Mouse (Mus musculus): ENCODE measurements around the gene Ulk1. TPM values are rescaled to one million over a fixed set of nuclear protein-coding genes. Genes with fewer than 3 reads are reported as not detected.
A peak's percentile ranks its signal among the peaks of the same experiment; 100 is the strongest.

The Ulk1 gene
- total RNA-seq, 2 experiments from 2014 or later: 64.9 to 80.5 TPM

DNA sequence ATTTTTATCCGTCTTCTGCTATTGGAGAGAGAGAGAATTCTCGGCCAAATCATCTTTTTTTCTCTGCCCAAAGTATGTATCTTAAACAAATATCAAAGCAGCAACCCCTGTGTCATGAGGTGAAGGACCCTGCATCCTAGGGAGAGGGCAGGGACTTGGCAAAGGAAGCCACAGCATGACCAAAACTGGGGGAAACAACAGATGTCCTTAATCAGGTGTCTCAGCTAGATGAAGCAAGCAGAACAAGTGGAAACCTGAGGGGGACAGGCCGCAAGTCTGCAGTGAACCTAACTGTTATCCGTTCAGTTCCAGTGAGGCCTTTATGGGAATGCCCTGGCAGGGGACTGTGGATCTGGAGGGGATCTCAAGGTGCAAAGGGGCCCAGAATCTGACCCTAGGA, 2.4 kb downstream of the Ulk1 start:
- intact Hi-C loops (cut with DNase I): no loop called here
- no peak for DNase-seq (ENCODE audit: low spot score in 2 of 2)

DNA sequence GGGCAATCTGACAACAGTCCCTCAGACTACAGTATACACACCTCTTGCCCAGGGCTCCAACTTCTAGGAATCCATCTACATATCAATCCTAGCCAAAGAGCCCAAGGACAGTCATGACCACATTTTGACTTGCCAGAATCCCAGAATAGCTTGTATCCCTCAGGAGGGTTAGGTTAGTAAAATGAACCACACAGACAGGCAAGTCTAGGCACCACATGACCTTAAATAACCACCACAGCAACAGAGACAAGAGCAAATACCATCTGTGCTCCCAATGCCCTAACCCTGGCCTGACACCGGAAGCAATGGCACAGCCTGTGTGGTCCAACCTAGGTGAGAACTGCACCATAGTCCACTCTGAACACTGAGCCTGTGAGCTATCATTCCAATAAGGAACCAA, 3.2 kb downstream of the Ulk1 start:
- DNase-seq (ENCODE audit: low spot score in 2 of 2): no peak
- intact Hi-C loops (cut with DNase I): no loop called here

DNA sequence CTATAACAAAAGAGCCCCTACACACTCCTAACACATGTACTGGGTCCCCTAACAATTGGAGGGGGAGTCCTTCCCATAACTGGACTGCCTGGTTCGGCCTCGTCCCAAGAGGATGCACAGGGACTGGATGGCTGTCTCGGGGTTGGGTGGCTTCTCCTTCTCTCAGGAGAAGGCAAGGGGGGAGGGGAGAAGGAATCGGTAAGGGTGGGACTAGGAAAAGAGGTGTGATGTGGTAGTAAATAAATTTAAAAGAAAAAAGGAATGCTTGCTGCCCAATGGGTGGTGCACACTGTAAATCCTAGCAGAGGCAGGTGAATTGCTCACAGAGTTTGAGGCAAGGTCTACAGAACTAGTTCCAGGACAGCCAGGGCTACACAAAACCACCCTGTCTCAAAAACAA, 3.7 kb downstream of the Ulk1 start:
- intact Hi-C loops (cut with DNase I): no loop called here

DNA sequence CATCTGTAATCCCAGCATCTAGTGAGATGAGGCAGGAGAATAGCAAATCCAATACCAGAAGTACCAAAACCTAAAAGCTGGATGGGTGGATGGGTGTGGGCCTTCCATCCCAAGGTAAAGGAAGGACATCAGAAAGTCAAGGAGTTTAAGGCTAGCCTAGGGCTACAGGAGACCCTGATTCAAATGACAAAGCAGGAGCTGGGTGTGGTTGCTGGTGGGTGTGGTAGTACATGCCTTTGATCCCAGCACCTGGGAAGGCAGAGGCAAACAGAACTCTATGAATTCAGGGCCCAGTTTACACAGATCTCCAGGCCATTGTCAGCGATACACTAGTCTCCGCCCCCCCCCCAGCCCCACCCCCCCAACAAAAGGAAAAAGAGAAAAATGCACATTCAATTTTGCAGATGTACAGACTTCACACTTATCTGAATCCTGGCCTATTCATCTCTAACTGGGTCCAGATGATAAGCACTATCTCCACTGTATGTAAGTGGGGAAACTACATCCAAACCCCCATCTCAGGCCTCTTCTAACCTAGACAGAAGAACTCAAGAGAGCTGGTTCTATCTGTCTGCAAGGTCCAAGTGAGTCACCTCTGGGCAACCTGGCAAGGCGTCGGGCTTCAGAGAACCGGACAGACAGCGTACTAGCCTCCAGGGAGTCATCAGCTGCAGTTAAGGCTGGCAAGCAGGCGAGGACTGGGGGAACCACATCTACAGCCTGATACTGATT, 5.7 kb downstream of the Ulk1 start:
- intact Hi-C loops (cut with DNase I): no loop called here
- DNase-seq (ENCODE audit: low spot score in 2 of 2): no peak

More for the DNA sequence above, 3.7 kb downstream of the Ulk1 start:
- DNase-seq (ENCODE audit: low spot score in 2 of 2): no peak

- intact Hi-C loops (cut with DNase I): no loop called here
- DNase-seq (ENCODE audit: low spot score in 2 of 2): no peak
These were observed 7.1 kb downstream of the Ulk1 start for GRCm38 (mm10) chr5:110802809-110803208.

DNA sequence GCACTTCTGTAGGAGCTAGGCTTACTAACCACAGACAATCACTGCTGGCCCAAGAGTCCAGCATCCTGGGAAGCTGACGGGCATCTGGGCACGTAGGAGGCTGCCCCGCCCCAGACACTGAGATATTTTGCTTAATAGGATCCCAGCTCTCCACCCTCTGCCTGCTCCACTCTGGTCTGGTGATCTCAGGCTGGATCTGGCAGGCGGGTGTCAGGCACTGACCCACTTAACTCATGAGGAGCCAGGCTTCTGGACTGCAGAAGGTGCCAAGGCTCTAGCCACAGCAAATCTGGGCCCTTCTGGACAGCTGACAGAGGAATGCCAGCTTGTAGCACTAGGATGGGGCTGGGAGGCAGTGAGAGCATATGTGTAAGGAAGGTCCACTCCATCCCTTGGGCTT, 7.7 kb downstream of the Ulk1 start:
- no peak for DNase-seq (ENCODE audit: low spot score in 2 of 2)
- intact Hi-C loops (cut with DNase I): no loop called here

GRCm38 (mm10) chr5:110801036-110801624, 8.8 kb downstream of the Ulk1 start:
- intact Hi-C loops (cut with DNase I): no loop called here
- no peak for DNase-seq (ENCODE audit: low spot score in 2 of 2)

DNA sequence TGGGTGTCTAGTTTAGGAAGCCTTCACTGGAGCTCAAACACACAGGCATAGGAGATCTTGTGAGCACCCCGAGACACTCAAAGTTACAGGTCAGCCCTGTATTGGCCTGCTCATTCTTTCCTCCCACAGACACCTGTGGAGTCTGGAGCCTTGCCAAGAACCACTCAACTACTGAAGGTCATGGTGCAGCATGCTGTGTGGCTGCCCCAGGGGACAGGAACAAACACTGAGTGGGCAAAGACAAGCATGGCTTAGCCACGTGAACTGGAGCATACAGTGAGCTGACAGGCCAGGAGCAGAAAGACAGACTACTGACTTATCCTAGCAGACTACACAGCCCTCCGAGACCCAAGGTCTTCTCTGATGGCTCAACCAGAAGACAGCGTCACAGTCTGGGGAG, 12.2 kb downstream of the Ulk1 start:
- no peak for DNase-seq (ENCODE audit: low spot score in 2 of 2)
- intact Hi-C loops (cut with DNase I): no loop called here

DNA sequence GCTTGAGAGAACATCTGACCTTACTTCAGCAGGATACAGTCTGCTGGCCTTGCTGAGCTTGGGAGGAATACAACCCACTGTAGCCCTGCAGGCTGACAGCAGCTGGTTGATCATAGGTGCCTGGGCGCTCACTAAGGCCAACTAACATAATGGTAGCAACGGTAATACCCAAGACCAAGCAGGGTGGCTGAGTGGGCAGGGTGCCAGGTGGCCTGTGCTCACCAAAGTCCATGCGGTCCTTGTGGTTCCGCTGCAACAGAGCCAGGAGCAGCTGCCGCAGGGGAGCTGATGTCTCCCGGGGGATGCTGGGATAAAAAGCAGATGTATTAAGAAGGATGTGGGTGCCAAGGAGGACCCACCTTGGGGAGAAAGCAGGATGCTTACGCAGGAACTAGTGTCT, 15.5 kb downstream of the Ulk1 start:
- no peak for DNase-seq (ENCODE audit: low spot score in 2 of 2)
- intact Hi-C loops (cut with DNase I): no loop called here

- no peak for DNase-seq (ENCODE audit: low spot score in 2 of 2)
These were observed 21.2 kb downstream of the Ulk1 start for GRCm38 (mm10) chr5:110788684-110789083.

DNA sequence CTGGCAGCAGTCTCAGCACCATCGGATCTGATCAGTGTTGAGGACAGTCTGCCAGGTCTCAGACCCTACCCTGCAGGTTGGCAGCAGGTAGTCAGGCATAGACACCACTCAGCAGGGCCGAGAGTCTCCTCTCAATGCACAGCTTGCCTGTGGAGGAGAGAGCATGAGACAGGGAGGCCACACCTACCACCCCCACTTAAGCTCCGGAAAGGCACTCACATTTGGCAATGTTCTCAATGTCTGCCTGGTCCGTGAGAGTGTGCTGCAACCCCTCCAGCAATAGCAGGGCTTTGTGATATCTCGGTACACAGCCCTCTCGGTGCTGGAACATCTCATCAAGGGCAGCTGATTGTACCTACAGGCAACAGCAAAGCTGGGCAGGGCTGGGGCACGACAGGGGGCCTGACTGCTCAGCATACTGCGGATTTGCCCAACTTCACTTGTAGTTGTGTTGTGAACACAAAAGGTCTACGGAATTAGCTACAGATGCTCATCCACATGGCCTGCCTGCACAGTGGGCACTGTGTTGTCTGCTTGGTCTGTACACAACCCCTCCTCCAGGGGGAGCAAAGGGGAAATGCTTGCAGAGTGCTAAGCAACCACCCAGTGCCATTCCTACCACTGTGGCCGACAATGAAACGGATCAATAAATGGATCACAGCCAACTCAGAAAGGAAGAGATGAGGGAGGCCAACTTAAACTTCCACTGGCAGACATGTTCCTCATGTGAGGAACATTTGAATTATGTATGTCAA, 23.6 kb downstream of the Ulk1 start:
- intact Hi-C loops (cut with DNase I): loop anchor here (5.0 kb wide), 1 partner anchor 481 kb away; no protein-coding TSS in a partner anchor
- peak; percentile 47 to 50 for DNase-seq (ENCODE audit: low spot score in 2 of 2)

More at GRCm38 (mm10) chr5:110788684-110789083, 21.2 kb downstream of the Ulk1 start:
- intact Hi-C loops (cut with DNase I): loop anchor here (5.0 kb wide), 1 partner anchor 479 kb away; no protein-coding TSS in a partner anchor

GRCm38 (mm10) chr5:110783150-110783549, 26.7 kb downstream of the Ulk1 start:
- no peak for DNase-seq (ENCODE audit: low spot score in 2 of 2)
- intact Hi-C loops (cut with DNase I): no loop called here

GRCm38 (mm10) chr5:110781529-110782238, 28.2 kb downstream of the Ulk1 start:
- intact Hi-C loops (cut with DNase I): no loop called here
- DNase-seq (ENCODE audit: low spot score in 2 of 2): no peak

GRCm38 (mm10) chr5:110780761-110781528, 29.0 kb downstream of the Ulk1 start:
- DNase-seq (ENCODE audit: low spot score in 2 of 2): no peak
- intact Hi-C loops (cut with DNase I): no loop called here

DNA sequence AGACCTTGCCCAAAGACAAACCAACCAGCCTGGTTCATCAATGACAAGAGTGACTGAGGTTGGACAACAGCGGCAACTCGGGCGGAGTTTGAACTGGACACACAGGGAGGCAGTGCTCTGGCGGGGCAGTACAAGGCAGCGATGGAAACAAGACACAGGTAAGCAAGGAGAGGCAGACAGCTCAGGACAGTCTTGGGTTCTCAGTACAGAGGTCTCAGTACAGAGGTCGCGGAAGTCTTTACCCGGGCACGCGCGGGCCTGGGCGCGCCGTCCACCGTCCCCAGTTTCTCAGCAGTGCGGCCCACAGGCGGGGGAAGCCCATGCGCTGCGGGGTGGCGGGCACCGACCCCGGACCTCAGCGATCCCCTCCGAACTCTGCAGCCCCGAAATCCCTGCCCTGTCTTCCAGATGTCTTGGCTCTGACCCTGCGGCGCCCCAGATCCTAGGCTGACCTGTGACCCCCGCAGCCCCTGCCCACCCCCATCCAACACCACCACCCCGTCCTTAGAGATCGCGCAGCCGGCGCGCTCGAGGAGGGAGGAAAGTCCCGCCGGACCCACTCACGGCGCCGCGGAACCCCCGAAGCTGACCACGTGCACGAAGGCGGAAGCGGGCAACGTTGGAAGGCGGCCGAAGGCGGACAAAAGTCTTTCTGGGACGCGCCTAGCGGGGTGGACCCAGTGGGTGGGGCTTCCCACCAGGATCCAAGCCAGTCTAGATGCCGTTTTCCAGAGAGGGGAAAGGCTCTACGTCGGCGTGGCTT, 29.7 kb downstream of the Ulk1 start, which contains the start of gene Pus1:
TSS of gene Pus1 (minus strand) at position 662 of the 763 bp plus-strand sequence.
- intact Hi-C loops (cut with DNase I): no loop called here
- peak; percentile 94 to 95 for DNase-seq (ENCODE audit: low spot score in 2 of 2)

DNA sequence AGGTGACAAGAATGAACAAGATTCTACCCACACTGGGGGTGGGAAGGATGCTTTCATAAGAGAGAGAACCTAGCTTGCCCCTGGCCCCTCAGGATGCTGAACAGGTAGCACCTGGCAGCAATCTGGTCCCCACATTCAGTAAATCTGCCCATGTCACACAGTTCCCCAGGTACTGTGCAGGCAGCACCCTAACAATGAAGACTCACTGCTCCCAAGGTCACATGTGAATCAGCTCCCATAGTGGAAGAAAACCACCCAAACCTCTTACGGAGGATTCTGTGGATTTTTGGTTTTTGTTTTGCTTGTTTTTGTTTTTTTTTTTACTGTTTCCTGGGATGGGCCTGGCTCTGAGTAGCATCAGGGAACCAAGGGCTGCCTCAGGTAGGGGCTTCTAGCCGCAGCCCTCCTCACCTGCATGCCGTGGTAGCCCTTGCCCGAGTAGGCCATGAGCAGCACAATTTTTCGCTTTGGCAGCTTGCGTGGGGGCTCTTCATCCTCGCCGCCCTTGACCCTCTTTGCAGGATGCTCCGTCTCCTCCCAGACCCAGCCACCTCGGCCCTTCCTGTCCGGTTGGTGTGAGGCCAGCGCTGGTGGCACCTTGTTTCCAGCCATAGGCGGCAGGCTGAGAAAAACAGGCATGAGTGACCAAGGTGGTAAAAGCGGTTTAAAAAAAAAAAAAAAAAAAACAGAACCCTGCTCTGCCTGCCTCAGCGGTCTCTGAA, 30.5 kb downstream of the Ulk1 start:
- intact Hi-C loops (cut with DNase I): no loop called here

GRCm38 (mm10) chr5:110778263-110778662, 31.6 kb downstream of the Ulk1 start:
- intact Hi-C loops (cut with DNase I): no loop called here
- no peak for DNase-seq (ENCODE audit: low spot score in 2 of 2)

More for the DNA sequence above, 30.5 kb downstream of the Ulk1 start:
- DNase-seq (ENCODE audit: low spot score in 2 of 2): no peak

DNA sequence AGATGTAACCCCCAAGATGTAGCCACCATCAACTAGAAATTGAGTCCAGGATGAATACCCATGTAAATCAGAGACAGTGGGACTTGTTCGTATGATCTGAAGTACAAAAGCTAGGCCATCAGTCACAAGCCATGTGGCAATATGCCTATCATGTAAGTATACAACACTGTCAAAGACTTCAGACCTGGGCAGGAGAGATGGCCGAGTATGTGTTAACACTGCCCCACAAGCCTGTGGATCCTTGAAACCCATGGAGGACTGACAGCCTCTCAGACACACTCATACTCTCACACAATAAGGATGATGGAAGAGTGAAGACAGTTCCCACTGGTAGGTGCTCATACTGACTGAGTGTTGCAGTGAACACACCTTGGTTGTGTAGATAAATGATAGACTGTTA, 33.8 kb downstream of the Ulk1 start:
- intact Hi-C loops (cut with DNase I): no loop called here
- DNase-seq (ENCODE audit: low spot score in 2 of 2): no peak
